Mouse (Mus musculus) heart, adult 10 weeks (tissue): ENCODE results near the gene Trim54. TPM values are rescaled to one million over a fixed set of nuclear protein-coding genes. Genes with fewer than 3 reads are reported as not detected.

Source experiments
- polyA plus RNA-seq: library from polyadenylated mRNA; stranded (reverse); fragments of 350-450 nt; fragmentation: Illumina TruSeq; extraction: RNeasy Lipid Tissue Mini Kit (QIAGEN cat#74804); gene quantifications from one replicate; pipeline ENCODE4 v1.2.3, GENCODE M21; 2014; ENCODE audit warnings: low read depth, low replicate concordance

Trim54 gene
- polyA plus RNA-seq, result 266 TPM

GRCm38 (mm10) chr5:31116354-31116753, at the start of gene Trim54:
Gene Trim54 (plus strand): TSS chr5:31116712.

DNA sequence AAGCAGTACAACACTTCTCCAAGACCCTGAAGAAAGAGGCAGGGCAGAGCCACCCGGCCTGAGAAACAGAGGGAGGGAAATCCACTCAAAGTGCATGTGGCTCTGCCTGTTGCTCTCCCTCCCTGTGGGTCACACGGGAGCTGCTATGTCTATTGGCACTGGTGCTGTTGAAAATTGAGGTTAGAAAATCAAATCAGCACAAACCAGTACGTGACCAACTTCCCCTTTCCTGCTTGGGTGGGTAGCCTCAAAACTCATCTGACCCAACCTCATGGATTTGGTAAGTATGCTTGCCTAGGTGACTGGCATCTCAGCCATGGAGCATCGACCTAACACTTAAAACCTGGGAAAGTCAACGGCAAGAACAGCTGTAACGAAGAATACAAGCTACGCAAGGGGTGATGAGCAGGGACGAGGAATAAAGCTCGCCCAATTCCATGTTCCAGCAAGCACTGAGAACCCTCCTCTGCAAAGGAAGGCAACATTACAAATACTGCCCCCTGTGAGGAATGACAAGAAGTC, 10.6 kb upstream of the Trim54 start, which contains the start of gene Dnajc5g:
Gene Dnajc5g (plus strand): TSS at position 472 of the 522 bp plus-strand sequence.

GRCm38 (mm10) chr5:31108000-31108490, 8.5 kb upstream of the Trim54 start, which contains the start of gene Slc30a3:
Gene Slc30a3 (minus strand): TSS chr5:31108237.

GRCm38 (mm10) chr5:31138241-31138967, 21.9 kb downstream of the Trim54 start, which contains the start of gene Ucn:
Gene Ucn (minus strand): TSS chr5:31138829.

GRCm38 (mm10) chr5:31154152-31154553, 37.6 kb downstream of the Trim54 start, which contains the start of gene Mpv17:
Gene Mpv17 (minus strand): TSS chr5:31154251.

GRCm38 (mm10) chr5:31179766-31180630, 63.5 kb downstream of the Trim54 start, which contains the start of the genes Gm29609 and Gtf3c2:
Gene Gm29609 (minus strand): TSS chr5:31179911.
Gene Gtf3c2 (minus strand): TSS chr5:31180144.

Other genes with a start within 250 kb of the Trim54 start
- gene Tmem214, start 248.7 kb upstream of the Trim54 start, polyA plus RNA-seq, result 39.4 TPM
- gene Agbl5, start 228.0 kb upstream of the Trim54 start, polyA plus RNA-seq, result 4.8 TPM
- 169 TPM for gene Ost4, start 208.9 kb upstream of the Trim54 start, polyA plus RNA-seq
- 27.9 TPM for gene Emilin1, start 203.3 kb upstream of the Trim54 start, polyA plus RNA-seq
- 33.0 TPM for gene Khk, start 195.3 kb upstream of the Trim54 start, polyA plus RNA-seq
- 1.3 TPM for gene Cgref1, start 171.1 kb upstream of the Trim54 start, polyA plus RNA-seq
- 91.3 TPM for gene Preb, start 156.4 kb upstream of the Trim54 start, polyA plus RNA-seq
- 2.1 TPM for gene Tcf23, start 148.1 kb upstream of the Trim54 start, polyA plus RNA-seq
- 83.6 TPM for gene Atraid, start 68.4 kb upstream of the Trim54 start, polyA plus RNA-seq
- 14.1 TPM for gene Slc5a6, start 67.8 kb upstream of the Trim54 start, polyA plus RNA-seq
- 12.7 TPM for gene Cad, start 61.9 kb upstream of the Trim54 start, polyA plus RNA-seq
- gene Dnajc5g, start 10.4 kb upstream of the Trim54 start, polyA plus RNA-seq, result not detected
- not detected for gene Slc30a3, start 8.5 kb upstream of the Trim54 start, polyA plus RNA-seq
- not detected for gene Ucn, start 22.1 kb downstream of the Trim54 start, polyA plus RNA-seq
- 118 TPM for gene Mpv17, start 37.5 kb downstream of the Trim54 start, polyA plus RNA-seq
- 1.3 TPM for gene Gm29609, start 63.2 kb downstream of the Trim54 start, polyA plus RNA-seq
- 43.8 TPM for gene Gtf3c2, start 63.4 kb downstream of the Trim54 start, polyA plus RNA-seq
- gene Snx17, start 76.5 kb downstream of the Trim54 start, polyA plus RNA-seq, result 62.4 TPM
- gene Eif2b4, start 76.7 kb downstream of the Trim54 start, polyA plus RNA-seq, result 48.9 TPM
- gene Zfp513, start 85.6 kb downstream of the Trim54 start, polyA plus RNA-seq, result 10.8 TPM
- gene Ppm1g, start 104.0 kb downstream of the Trim54 start, polyA plus RNA-seq, result 53.4 TPM
- 106 TPM for gene Nrbp1, start 124.2 kb downstream of the Trim54 start, polyA plus RNA-seq
- not detected for gene Gm9970, start 124.5 kb downstream of the Trim54 start, polyA plus RNA-seq
- gene Krtcap3, start 135.0 kb downstream of the Trim54 start, polyA plus RNA-seq, result 3.0 TPM
- 35.3 TPM for gene Ift172, start 174.4 kb downstream of the Trim54 start, polyA plus RNA-seq
- gene Fndc4, start 179.4 kb downstream of the Trim54 start, polyA plus RNA-seq, result 7.4 TPM
- gene Gckr, start 180.7 kb downstream of the Trim54 start, polyA plus RNA-seq, result not detected